Mouse (Mus musculus) mouse embryonic stem cell (cell line): Measurements from ENCODE around the gene Tbc1d7.

ENCODE experiments used
- in situ Hi-C, 2 experiments: fragments of 300-500 bp; cut with MboI; formaldehyde crosslinking; loops; 1 replicate in 1 of 2; 3 replicates in 1 of 2; pipeline ENCODE4 v1.14.3; 2019 to 2020; ENCODE audit warnings: low sequenced_read_pairs in 2 of 2, low pct_unique_long_range_greater_than_20kb in 1 of 2, mixed read lengths in 1 of 2; ENCODE audit not compliant: unreplicated experiment in 1 of 2

Gene Tbc1d7

GRCm38 (mm10) chr13:43199749-43200148 lies 28.4 kb upstream of the Tbc1d7 start:
- in situ Hi-C loops: loop anchor here (10.0 to 25.0 kb wide), 2 partner anchors 115 to 363 kb away; partner anchors contain the start of gene Mcur1 (in 1 of the 2)

- in situ Hi-C loops: loop anchor here in 1 of 2 experiments (25.0 kb wide), 1 partner anchor 363 kb away; the partner anchor contains the start of gene Mcur1
Measured at GRCm38 (mm10) chr13:43199282-43199681, 28.0 kb upstream of the Tbc1d7 start.

DNA sequence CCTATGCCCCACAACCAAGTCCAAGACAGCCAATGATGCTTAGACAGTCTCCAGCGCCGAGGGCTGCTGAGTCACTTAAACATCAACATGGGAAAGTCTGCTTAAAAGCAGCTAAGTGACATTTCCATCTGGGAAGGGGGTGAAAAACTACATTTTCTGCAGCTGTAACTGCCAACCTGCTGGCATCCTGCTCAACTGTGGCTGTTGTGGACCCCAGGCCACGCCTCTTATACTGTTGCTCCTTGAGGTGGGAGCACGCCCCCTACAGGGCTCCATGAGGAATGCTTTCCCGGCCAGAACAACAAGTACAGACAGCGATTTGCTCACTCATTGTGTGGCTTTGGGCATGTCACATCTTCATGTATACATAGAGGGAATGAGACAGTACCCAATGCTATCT lies 25.9 kb upstream of the Tbc1d7 start:
- in situ Hi-C loops: loop anchor here in 1 of 2 experiments (25.0 kb wide), 1 partner anchor 365 kb away; the partner anchor contains the start of gene Mcur1

GRCm38 (mm10) chr13:43196000-43196399 lies 24.7 kb upstream of the Tbc1d7 start:
- in situ Hi-C loops: loop anchor here in 1 of 2 experiments (25.0 kb wide), 1 partner anchor 366 kb away; the partner anchor contains the start of gene Mcur1

GRCm38 (mm10) chr13:43193932-43194331 lies 22.6 kb upstream of the Tbc1d7 start:
- in situ Hi-C loops: loop anchor here in 1 of 2 experiments (25.0 kb wide), 1 partner anchor 368 kb away; the partner anchor contains the start of gene Mcur1

GRCm38 (mm10) chr13:43193266-43193665 lies 22.0 kb upstream of the Tbc1d7 start:
- in situ Hi-C loops: loop anchor here in 1 of 2 experiments (25.0 kb wide), 1 partner anchor 369 kb away; the partner anchor contains the start of gene Mcur1

DNA sequence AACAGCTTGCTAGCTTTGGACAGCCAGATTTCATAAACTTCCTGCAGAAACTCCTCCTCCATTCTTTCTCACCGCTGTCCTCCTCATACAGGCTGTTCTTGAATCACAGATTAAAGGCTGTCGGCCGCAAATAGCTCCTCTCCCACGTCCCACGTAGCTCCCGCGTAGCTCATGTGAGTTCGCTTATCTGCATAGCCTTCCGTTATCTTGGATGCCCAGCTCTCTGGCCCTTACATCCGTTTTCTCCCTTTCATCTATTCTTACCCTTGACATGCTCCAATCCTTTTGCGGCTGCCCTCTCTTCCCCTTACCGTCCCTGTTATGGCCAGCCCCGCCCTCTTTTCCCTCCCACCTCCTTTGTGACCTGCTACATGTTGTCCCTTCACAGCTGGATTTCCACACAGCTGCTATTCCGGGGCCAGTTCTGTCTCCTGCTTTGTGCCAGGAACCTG lies 20.5 kb upstream of the Tbc1d7 start:
- in situ Hi-C loops: loop anchor here in 1 of 2 experiments (25.0 kb wide), 1 partner anchor 371 kb away; the partner anchor contains the start of gene Mcur1

GRCm38 (mm10) chr13:43191290-43191689 lies 20.0 kb upstream of the Tbc1d7 start:
- in situ Hi-C loops: loop anchor here in 1 of 2 experiments (25.0 kb wide), 1 partner anchor 371 kb away; the partner anchor contains the start of gene Mcur1

- in situ Hi-C loops: loop anchor here (10.0 to 25.0 kb wide), 2 partner anchors 137 to 375 kb away; partner anchors contain the start of gene Mcur1 (in 1 of the 2)
Measured at GRCm38 (mm10) chr13:43187736-43188135, 16.4 kb upstream of the Tbc1d7 start.

- in situ Hi-C loops: loop anchor here (10.0 to 25.0 kb wide), 2 partner anchors 141 to 379 kb away; partner anchors contain the start of gene Mcur1 (in 1 of the 2)
Measured at GRCm38 (mm10) chr13:43183248-43184055, 12.2 kb upstream of the Tbc1d7 start.

DNA sequence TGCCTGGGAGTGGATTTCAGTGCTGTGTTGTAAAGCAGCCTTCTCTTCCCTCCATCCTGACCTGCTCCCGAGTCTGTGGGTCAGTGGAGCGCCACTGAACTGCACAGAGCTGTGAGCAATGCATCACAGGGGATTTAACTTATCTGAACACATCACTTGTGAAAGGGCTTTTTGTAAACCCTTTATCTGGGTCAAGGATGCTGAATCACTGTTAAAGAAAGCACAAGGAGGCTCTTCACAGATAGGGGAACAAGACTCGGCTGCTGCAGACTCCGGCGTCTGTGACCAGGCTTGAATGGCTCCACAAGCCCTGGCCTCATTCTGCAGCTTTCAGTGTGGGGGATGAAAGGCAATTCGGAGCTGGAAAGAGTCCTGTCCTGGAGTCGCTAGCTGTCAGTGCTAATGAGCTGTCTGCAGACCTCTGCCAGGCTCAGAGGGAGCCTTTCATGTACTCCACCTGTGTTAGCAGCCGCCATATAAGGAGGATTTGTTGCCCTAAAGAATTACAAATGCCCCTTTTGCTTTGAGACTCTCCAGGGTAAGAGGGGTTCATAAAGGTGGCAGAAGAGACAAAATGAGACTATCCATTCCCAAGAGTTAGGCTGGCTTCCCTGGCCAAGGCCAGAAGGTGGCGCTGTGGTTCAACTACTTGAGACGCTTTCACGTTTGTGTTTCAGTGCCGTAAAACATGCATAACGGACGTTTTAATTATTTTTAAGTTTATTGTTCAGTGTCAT lies 11.3 kb upstream of the Tbc1d7 start:
- in situ Hi-C loops: loop anchor here (10.0 to 25.0 kb wide), 2 partner anchors 142 to 380 kb away; partner anchors contain the start of gene Mcur1 (in 1 of the 2)

DNA sequence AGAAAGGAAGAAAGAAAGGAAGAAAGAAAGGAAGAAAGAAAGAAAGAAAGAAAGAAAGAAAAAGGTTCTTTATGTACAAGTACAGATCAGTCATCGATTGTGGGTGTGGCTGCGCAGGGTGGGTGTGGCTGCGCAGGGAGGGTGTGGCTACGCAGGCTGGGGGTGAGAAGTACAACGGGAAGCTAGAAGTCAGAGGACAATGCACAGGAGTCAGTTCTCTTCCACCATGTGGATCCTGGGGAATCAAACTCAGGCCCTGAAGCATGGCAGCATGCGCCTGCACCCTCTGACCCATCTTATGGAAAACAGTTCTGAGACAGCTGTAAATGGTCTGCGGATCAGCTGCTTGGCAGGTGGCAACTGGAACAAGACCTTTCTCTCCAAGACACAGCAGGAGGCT lies 9.8 kb upstream of the Tbc1d7 start:
- in situ Hi-C loops: loop anchor here (10.0 to 25.0 kb wide), 2 partner anchors 144 to 381 kb away; partner anchors contain the start of gene Mcur1 (in 1 of the 2)

GRCm38 (mm10) chr13:43177317-43177716 lies 6.0 kb upstream of the Tbc1d7 start:
- in situ Hi-C loops: loop anchor here in 1 of 2 experiments (10.0 to 25.0 kb wide), 2 partner anchors 385 to 557 kb away; partner anchors contain the start of gene Mcur1

DNA sequence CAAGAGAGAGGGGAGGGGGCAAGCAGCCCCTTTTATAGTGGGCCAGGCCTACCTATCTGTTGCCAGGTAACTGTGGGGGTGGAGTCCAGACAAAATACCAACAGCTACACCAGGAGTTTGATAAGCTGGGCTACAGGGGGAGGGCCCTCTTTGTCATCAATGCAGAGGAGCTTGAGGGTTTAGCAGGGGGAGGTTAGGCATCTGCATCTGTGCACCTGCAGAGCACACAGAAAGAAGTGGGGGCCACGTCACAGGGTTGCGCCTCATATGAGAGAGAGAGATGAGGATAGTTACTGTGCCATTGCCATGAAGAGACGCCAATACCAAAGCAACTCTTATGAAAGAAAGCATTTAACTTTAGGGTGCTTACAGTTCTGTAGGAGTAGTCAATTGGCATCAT lies 5.4 kb upstream of the Tbc1d7 start:
- in situ Hi-C loops: loop anchor here in 1 of 2 experiments (10.0 to 25.0 kb wide), 2 partner anchors 386 to 558 kb away; partner anchors contain the start of gene Mcur1

GRCm38 (mm10) chr13:43173262-43173661 lies 2.0 kb upstream of the Tbc1d7 start:
- in situ Hi-C loops: loop anchor here in 1 of 2 experiments (5.0 to 10.0 kb wide), 2 partner anchors 149 to 562 kb away; no protein-coding TSS in a partner anchor

- in situ Hi-C loops: loop anchor here in 1 of 2 experiments (5.0 to 10.0 kb wide), 2 partner anchors 150 to 563 kb away; no protein-coding TSS in a partner anchor
Measured at GRCm38 (mm10) chr13:43172036-43172713, 874 bp upstream of the Tbc1d7 start.

DNA sequence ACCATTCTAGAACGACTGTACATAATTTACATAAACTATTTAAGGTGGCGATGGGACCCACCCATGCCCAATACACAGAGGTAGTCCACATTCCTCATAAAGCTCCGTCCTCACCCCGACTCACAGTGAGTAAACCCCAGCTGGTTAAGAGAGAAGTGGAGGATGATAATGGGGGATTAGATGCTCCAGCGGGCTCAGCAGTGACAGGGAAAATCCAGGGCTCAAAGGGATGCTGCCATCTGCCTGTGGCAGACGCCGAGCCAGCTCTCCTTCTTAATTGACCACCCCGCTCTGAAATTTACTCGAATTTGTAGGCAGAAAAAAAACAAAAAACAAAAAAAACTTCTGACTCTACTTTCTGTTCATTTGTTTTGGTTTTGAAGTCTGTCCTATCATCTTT lies 3.6 kb downstream of the Tbc1d7 start:
- in situ Hi-C loops: no loop called here
